Mouse (Mus musculus) retina, adult 2 months (tissue): Measurements from ENCODE around the gene Gtf3c2.
A peak's percentile ranks its signal among the peaks of the same experiment; 100 is the strongest.

Experiments
- DNase-seq: peaks from one replicate; pipeline ENCODE4 v3.0.0-alpha.2; 2012; ENCODE audit warnings: low read depth, low spot score

The Gtf3c2 gene

GRCm38 (mm10) chr5:31198170-31198569, 18.2 kb upstream of the Gtf3c2 start:
- DNase-seq: no peak

DNA sequence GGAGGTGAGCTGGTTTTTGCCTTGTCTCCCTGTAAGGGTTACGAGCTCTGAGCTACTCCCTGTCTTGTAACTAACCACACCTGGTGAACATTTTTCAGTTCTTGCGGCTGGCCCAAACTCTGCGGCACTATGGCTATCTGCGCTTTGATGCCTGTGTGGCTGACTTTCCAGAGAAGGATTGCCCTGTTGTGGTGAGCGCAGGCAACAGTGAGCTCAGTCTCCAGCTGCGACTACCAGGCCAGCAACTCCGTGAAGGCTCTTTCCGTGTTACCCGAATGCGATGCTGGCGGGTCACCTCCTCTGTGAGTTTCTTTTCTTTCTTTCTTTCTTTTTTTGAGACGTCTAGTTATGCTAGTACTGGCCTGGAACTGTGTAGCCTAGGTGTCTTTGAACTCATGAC, 17.1 kb upstream of the Gtf3c2 start:
- no peak for DNase-seq

- no peak for DNase-seq
Measured at GRCm38 (mm10) chr5:31196207-31196606, 16.3 kb upstream of the Gtf3c2 start.

GRCm38 (mm10) chr5:31195671-31196070, 15.7 kb upstream of the Gtf3c2 start:
- no peak for DNase-seq

GRCm38 (mm10) chr5:31194486-31195485, 14.8 kb upstream of the Gtf3c2 start:
- DNase-seq: no peak

DNA sequence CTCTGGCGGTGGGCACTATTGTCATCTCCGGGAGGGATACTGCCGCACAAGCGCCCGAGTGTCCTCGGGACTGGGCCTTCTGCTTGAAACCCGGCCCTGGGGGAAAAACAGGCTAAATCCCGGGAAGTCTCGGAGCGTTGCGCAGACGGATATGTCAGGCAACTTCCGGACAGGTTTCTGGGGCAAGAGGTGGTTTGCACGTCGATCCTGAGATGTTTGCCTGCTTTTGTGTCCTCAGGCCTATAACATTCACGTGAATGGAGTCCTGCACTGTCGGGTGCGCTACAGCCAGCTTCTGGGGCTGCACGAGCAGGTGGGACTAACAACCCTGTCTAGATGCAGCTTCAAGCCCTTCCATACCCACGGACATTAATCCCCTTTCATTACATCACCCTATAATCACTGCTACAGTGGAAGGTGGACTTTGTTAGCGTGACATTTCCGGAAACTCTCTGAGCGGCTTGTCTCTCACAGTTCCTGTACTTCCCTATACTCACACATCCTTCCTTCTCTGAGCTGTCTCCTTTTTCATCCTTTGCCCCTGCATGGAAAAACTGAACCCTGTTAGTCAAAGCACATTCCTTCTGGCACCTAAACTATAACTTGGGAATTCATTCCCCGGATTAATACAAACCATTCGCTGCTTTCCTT, 13.8 kb upstream of the Gtf3c2 start:
- DNase-seq: no peak

GRCm38 (mm10) chr5:31192939-31193630, 13.1 kb upstream of the Gtf3c2 start, which contains the start of the genes Snx17 and Eif2b4:
Gene Snx17, plus strand, starts transcription at chr5:31193227.
Gene Eif2b4, minus strand, starts transcription at chr5:31193430.
- DNase-seq: peak; percentile 98

DNA sequence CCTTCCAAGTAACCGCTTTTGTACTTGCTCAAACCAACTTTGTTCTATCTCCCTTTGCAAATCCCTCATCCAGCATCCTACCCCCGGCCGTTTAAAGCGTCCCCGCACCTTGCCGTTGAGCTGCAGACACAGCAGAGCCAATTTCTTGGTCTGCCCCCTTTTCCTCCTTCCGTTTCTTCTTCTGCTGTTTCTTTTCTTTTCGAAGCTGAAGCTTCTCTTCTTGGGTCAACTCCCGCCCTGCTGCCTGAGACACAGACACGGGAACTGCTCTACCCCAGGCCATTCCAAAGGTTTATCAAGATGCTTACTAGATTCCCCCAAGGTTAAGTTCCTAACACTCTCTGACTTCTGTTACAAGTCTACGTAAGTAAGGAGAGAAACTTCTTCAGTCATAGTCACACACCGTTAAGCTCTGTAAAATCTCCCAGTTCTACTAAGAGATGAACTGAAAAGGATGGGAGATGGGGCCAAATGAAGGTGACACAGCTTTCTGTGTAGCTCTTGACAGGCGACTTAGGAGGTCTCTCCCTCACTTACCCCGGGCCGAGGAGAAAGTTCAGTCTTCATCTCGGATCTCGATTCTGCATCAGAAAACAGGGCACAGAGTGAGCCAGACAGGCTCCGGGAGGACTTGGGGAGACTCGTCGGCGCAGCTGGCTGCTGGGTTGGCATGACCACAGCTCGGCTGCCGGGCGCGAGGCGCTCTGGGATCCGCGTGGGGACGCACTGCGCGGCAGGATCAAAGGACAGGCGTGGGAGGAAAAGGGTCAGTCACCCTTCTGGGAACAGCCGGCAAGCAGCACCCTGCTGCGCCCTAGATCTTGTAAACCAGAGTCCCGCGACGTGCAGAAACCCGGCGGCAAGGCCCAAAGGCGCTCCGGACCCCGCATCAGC, 12.3 kb upstream of the Gtf3c2 start:
- DNase-seq: no peak

DNA sequence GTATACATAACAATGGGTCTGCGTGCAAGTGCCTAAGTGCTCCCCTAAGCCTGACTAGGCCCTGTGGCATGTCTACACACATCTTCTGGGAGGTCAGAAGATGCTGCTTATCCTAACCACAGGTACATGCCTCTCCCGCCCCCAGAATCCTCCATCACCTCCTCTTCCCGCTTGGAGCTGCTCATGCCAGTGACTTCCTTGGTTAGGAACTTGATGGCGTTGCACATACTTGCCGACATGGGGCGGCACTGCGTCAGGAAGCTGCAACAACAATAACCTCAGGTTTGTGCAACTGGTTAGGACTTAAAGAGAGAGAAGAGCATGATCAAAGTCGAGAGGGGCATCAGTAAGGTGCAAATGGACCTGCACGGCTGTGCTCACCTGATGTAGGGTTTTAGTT, 10.3 kb upstream of the Gtf3c2 start:
- no peak for DNase-seq

GRCm38 (mm10) chr5:31188223-31188840, 8.4 kb upstream of the Gtf3c2 start:
- DNase-seq: no peak

GRCm38 (mm10) chr5:31183678-31184077, 3.7 kb upstream of the Gtf3c2 start:
- DNase-seq: no peak

DNA sequence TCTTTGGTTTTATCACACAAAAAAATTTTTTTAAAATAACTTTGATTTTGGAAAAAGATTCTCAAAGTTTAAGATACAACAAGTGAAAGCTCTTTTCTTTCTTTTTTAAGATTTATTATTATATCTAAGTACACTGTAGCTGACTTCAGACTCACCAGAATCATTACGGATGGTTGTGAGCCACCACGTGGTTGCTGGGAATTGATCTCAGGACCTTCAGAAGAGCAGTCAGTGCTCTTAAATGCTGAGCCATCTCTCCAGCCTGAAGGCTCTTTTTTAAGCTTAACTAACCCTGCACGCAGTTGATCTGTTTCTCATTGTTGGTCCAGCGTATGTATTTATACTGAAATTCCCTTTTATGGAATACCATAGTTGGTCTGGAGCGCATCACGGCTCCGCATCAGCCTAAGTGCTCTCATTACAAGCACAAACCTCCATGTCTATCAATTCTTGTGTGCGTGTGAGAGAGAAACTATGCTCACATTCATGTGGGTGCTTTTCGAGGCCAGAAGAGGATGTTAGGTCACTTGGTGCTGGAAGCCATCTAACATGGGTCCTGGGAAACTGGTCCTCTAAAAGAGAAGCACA, 1.3 kb upstream of the Gtf3c2 start:
- DNase-seq: no peak

DNA sequence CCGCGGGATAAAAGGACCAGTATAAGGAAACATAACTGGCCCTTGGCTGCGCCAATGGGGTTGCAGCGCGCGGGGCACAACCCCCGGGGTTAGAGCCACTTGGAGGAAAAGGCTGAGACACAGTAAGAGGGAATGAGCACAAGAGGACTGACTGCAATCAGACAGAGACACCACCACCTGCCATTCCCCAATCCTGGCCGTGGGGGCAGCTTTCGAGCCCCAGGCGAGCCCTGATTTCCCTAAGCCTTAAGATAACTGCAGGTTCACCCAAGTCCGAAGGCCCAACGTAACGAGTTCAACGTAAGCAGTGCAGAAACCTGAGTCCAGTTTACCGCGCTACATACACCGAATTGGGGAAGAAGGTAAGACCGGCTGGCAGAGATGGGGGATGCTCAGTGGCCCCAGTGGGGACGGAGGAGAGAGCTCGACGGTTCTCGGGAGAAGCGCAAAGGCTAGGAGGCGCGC, 611 bp downstream of the Gtf3c2 start:
- no peak for DNase-seq

GRCm38 (mm10) chr5:31168630-31169029, 11.3 kb downstream of the Gtf3c2 start:
- no peak for DNase-seq

- no peak for DNase-seq
Measured at GRCm38 (mm10) chr5:31164878-31165277, 15.1 kb downstream of the Gtf3c2 start.

- DNase-seq: no peak
Measured at GRCm38 (mm10) chr5:31162462-31162861, 17.5 kb downstream of the Gtf3c2 start.

GRCm38 (mm10) chr5:31154152-31154553, 25.8 kb downstream of the Gtf3c2 start, which contains the start of gene Mpv17:
Gene Mpv17, minus strand, starts transcription at chr5:31154251.
- peak; percentile 60 for DNase-seq

DNA sequence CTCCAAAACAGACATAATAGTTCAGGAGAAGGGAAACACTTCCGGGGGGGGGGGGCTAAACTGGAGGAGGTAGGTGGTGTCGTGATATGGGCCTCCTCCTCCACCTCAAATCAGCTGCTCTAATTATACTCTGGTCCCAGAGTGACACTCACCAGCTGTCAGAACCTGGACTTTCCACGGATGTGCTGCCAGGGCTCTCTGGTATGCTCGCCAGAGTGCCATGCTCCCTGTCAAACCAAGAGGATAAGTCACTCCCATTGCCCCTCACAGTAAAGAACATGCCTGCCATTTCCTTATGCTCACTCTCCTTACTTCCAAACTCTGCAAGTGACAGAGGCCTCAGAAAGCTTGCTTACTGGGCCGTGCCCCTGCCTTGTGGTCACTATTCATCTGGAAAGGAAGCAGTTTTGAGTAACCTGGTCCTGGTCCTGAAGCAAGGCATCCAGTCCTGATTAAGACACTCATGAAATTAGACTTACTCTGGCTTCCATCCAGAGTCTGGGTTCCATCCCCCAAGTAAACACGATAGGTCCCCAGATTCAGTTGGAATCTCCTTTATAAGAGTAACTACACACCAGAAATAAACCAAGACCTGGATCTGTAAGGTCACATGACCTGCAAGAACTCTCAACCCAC, 26.3 kb downstream of the Gtf3c2 start:
- no peak for DNase-seq

DNA sequence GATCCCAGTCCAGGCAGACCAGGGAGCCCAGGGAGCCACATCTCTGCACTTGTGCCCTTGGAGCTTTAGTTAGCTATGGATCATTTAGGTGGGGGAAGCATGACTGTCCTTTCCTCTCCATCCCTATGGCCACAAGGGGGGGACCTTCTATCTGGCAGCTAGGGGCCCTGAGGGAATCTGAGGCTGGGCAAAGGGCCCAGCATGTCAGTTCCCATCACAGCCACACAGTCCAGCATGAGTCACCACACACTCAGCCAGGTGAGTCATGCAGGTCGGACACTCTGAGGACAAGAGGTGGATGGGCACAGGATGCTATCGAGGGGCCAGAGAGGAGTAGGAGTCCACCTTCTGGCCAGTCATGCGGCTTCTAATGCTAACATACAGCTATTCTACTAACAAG, 28.2 kb downstream of the Gtf3c2 start:
- no peak for DNase-seq

DNA sequence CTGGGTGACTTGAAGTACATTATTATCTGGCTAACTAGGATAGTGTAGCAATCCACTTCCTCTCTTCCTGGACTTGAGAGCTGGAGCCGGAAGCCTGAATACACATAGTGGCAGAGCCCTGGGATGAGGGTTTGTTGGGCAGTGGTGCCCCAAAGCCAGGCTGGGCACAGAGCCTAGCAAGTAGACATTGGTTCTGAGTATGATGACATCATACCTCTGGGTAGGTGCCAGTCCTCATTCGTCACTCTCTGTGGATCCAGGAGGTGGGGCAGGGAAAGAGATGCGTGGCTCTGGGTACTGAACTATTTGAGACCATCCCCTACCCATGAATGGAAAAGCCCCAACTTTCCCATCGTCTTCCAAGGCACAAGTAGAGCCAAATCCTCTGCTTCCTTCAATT, 30.2 kb downstream of the Gtf3c2 start:
- DNase-seq: no peak
